ENCODE assay signal across 26 mouse cellular contexts in genomic region chr2:129333471-129333870, GRCm38 (mm10). TPM values are rescaled to one million over a fixed set of nuclear protein-coding genes. Genes with fewer than 3 reads are reported as not detected.
"Had no signal": no experiment of that assay in that cellular context is flagged by ENCODE, and none has a peak within 500 bp of the region (broad histone marks: within the 10 kb centered on the region; RNA-seq: fewer than 3 reads in every experiment).

No protein-coding gene starts in this region.

- H3K4me1 ChIP-seq: heart, embryonic 15.5 days; hindbrain, embryonic 10.5 days; hindbrain, embryonic 12.5 days had no signal

- ATAC-seq: hindbrain, embryonic 16.5 days; inflammation-experienced regulatory T-cells, adult 6 months; intestine, embryonic 16.5 days had no signal

- H3K36me3 ChIP-seq: heart, embryonic 13.5 days; heart, embryonic 15.5 days; hindbrain, embryonic 10.5 days; hindbrain, embryonic 12.5 days; limb, embryonic 10.5 days; limb, embryonic 12.5 days had no signal

- H3K4me2 ChIP-seq: heart, embryonic 11.5 days; heart, embryonic 13.5 days; heart, embryonic 15.5 days; hindbrain, embryonic 12.5 days; hindbrain, embryonic 14.5 days; limb, embryonic 12.5 days had no signal

- H3K27ac ChIP-seq: gastrocnemius, adult 2 months; heart, embryonic 13.5 days; heart, embryonic 15.5 days; hindbrain, embryonic 10.5 days; hindbrain, embryonic 12.5 days; hindbrain, embryonic 14.5 days; layer of hippocampus, adult 2 months; left cerebral cortex, adult 2 months; limb, embryonic 10.5 days; limb, embryonic 12.5 days had no signal

- H3K9me3 ChIP-seq: heart, embryonic 13.5 days; heart, embryonic 15.5 days; hindbrain, embryonic 10.5 days; hindbrain, embryonic 12.5 days; limb, embryonic 10.5 days; limb, embryonic 12.5 days had no signal

- H3K4me3 ChIP-seq: gastrocnemius, adult 2 months; heart, embryonic 13.5 days; heart, embryonic 15.5 days; hindbrain, embryonic 10.5 days; hindbrain, embryonic 12.5 days; layer of hippocampus, adult 2 months; left cerebral cortex, adult 2 months; limb, embryonic 10.5 days; limb, embryonic 12.5 days had no signal

- H3K9ac ChIP-seq: heart, embryonic 13.5 days; heart, embryonic 15.5 days; hindbrain, embryonic 12.5 days; hindbrain, embryonic 14.5 days; limb, embryonic 12.5 days had no signal

- H3K27me3 ChIP-seq: heart, embryonic 13.5 days; heart, embryonic 15.5 days; hindbrain, embryonic 12.5 days; limb, embryonic 12.5 days had no signal

- DNase-seq: gastrocnemius, adult 2 months; gastrocnemius, postnatal 10 days; gastrocnemius, postnatal 25 days; heart, adult 18-20 months; heart, postnatal 4 days; kidney, adult 18-20 months; kidney, adult 8-10 months; kidney, postnatal 10 days; kidney, postnatal 25 days; kidney, postnatal 4 days; liver had no signal

RNA-seq across cellular contexts. Expression of gene Il1a, which starts 23.7 kb away (rescaled TPM):
- polyA plus RNA-seq: hindbrain, embryonic 10.5 days; kidney, embryonic 14.5 days; kidney, embryonic 16.5 days; limb, embryonic 10.5 days; limb, embryonic 12.5 days had no signal

RNA-seq across cellular contexts. Expression of gene Il1b, which starts 37.5 kb away (rescaled TPM):
- polyA plus RNA-seq: heart, embryonic 11.5 days; heart, embryonic 13.5 days; hindbrain, embryonic 10.5 days; hindbrain, embryonic 12.5 days; hindbrain, embryonic 14.5 days; hindbrain, embryonic 16.5 days; kidney, embryonic 14.5 days; limb, embryonic 10.5 days; limb, embryonic 12.5 days had no signal
